Mouse (Mus musculus) gastrocnemius, postnatal 4 days (tissue): ENCODE results near the gene Slc5a2. TPM values are rescaled to one million over a fixed set of nuclear protein-coding genes. Genes with fewer than 3 reads are reported as not detected.

Experiments
- DNase-seq, 2 experiments: peaks; one replicate each; pipeline ENCODE4 v3.0.0; 2021 to 2022; ENCODE audit warnings: low spot score in 2 of 2, mixed read lengths in 2 of 2
- total RNA-seq, 2 experiments: library from RNA; stranded (reverse); gene quantifications; 2 replicates each; pipeline ENCODE4 v1.2.3; 2021

The Slc5a2 gene
- total RNA-seq, 2 experiments from 2014 or later: not detected

- DNase-seq: no peak
These were observed 33.3 kb downstream of the Slc5a2 start for GRCm38 (mm10) chr7:128298481-128299342.

GRCm38 (mm10) chr7:128300952-128301351 lies 35.5 kb downstream of the Slc5a2 start:
- DNase-seq: no peak

GRCm38 (mm10) chr7:128302151-128302550 lies 36.7 kb downstream of the Slc5a2 start:
- DNase-seq: no peak

DNA sequence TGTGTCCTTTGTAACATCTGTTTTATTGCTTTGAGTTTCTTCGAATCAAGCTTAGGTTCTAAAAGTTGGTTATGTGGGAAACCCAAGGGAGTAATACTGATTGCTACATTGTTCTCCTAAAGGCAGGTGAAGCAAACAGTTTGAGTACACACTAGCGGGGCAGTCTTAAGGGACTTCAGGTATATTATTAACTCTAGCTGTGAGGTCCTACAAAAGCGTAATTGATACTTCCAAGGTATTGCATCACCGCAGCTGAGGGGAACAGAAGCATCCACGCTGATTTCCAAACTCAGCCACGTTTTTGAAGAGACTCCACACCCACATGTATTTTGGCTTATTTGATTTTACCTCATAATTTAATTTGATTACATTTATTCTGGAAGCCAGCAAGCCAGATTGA lies 38.7 kb downstream of the Slc5a2 start:
- DNase-seq: no peak

DNA sequence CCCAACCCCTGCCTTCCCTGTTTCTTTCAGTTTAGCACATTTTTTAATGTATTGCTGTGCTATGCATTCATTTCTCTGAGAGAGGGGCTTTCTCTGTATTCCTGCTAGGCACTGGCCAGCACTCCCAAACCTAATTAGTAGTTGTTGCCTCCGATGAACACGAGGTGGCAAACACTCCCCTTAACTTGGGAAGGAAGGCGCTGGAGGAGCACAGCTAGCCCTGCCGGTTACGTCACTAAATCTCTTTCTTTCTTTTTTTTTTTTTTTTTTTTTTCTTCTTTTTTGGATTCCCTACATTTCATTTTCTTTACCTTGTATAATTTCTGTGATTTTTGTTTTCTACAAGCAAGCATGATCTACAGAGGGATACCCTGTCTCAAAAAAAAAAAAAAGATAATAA lies 39.5 kb downstream of the Slc5a2 start:
- no peak for DNase-seq

DNA sequence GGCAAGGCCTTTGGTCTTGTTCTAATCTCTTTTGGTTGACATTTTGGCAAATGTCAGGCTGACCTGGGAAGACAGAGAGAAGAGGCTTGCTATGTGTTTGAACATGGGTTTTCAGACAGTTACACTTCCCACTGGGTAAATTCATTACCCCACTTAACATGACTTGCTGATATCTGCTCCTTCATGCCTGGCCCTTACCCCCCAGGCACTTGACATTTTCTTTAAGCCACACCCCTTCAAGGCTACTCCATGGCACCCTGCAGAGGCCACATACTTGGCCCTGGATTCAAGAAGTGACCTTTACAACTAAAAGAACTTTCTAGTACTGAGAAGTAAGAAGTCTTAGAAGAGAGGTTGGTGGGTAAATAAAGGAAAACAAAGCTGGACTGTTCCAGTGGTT lies 42.4 kb downstream of the Slc5a2 start:
- no peak for DNase-seq

DNA sequence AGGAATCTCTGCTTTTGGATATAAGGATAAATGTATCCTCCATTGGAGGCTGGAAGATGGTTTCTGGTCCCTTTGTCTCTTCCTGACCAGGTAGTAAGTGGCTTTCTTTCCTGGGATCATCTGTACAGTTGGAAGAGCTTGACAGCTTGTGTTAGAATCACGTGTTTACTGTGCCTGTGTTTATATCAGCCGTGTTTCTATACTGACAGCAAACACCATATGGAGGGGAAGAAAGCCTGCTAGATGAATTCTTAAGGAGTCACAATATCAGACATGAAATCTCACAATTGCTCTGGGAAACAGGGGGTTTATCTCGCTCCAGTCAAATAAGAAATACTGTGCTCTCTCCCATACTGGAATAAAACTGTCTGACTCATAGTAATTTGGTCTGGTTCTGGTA lies 43.8 kb downstream of the Slc5a2 start:
- no peak for DNase-seq

- no peak for DNase-seq
These were observed 44.3 kb downstream of the Slc5a2 start for GRCm38 (mm10) chr7:128309776-128310175.

GRCm38 (mm10) chr7:128310229-128310688 lies 44.8 kb downstream of the Slc5a2 start:
- no peak for DNase-seq

GRCm38 (mm10) chr7:128311263-128311662 lies 45.8 kb downstream of the Slc5a2 start:
- DNase-seq: no peak

GRCm38 (mm10) chr7:128311811-128312210 lies 46.4 kb downstream of the Slc5a2 start:
- no peak for DNase-seq

DNA sequence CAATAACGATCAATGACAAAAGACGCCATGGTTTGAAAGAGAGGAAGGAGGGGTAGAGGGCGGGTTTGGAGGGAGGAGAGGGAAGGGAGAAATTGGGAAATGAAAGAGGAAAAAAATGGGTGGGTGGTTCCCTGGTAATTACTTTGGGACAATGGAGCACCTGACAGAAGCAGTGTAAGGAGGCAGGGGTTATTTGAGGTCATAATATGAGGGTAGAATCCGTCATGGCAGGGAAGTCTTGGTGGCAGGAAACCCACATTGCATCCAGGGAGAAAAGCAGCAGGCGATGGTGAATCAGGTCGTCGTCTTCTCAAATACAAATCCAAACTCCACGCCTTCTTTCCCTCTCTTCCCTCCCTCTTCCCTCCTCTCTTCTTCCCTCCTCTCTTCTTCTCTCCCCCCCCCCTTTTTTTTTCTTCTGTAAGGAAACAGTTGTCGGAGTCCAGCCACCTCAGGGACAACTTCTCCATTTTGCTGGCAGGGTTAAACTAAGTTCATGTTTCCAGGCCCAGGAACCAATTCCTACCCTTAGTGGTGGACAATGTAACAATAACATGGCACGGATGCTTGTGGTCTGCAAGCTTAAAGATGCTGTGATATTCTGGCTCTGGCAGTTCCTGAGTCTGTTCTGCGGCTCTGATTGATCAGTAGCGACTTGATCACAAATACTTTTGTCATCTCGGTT lies 47.1 kb downstream of the Slc5a2 start:
- no peak for DNase-seq

- DNase-seq: no peak
These were observed 48.1 kb downstream of the Slc5a2 start for GRCm38 (mm10) chr7:128313601-128314000.

DNA sequence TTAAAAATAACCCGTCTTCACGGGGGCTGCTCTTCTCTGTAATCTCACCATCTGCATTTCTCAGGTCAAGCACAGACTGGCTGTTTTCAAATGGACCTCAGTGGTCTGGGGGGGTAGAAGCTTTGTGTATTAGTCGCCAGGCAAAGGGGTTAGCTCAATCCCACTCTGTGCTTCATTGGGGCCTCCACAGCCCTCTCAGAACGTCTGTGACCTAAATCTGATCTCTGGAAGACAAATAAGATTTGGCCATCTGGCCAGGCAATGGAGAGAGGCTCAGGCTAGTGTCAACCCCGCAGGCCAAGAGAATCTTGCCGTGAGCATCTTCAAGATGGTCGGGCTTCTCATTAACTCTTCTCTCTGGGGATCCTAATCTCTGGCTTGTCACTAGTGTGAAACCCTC lies 49.0 kb downstream of the Slc5a2 start:
- no peak for DNase-seq

DNA sequence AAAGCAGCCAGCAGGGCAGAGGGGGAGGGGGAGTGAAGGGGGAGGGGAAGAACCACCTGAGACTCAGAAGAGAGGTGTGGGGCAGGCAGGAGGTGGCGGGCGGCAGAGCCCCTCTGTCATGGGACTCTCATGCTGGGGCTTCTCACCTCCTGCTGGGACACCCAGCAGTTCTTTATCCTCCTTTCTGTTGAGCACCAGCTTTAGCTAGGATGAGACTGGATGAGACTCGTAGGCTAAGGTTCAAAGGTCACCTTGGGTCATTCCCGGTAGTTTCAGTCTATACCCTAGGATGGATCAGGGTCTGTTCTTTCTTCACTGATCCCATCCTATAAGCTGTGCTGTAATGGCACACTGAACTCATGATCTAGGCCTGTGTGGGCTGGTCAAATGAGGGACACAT lies 51.6 kb downstream of the Slc5a2 start:
- no peak for DNase-seq

DNA sequence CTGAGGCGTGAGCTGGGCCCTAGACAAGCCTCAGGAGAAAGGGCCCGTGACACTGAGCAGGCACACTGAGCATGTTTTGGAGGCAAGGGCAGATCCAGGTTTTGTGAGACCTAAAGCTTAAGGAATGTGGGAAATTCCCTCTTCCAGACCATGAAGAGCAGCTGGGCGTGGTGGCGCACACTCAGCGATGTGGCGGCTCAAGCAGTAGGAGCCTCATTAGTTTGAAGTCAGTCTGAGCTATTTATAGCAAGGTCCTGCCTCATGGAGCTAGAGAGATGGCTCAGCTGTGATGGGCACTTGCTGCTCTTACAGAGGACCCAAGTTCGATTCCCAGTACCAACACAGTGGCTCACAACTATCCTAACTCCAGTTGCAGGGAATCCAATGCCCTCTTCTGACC lies 53.7 kb downstream of the Slc5a2 start:
- no peak for DNase-seq

DNA sequence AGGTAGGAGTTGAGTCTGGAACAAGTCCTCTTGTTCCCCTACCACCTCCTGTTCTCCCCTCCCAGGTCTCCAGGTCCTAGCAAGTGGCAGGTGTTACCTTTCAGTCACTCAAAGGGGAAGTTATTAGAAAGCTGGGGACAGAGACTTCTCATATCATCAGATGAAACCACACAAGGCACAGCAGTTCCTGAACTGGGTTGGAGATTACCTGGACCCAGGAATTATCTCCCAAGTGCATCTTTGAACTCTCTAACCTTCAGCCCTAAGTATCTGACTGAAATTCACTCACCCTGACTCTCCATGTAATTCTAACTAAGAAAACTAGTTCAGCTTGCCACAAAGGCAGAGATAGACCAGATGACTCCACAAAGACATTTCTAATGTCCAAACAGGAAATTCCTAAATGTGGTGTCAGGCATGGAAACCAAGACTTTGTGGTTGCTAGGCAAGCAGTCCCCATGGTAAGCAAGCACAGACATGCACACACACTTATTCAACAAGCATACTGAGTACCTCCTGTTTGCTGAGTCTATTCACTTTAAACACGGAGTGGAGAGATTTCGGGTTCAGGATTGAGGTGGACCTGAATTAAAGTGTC lies 54.9 kb downstream of the Slc5a2 start:
- DNase-seq: no peak

DNA sequence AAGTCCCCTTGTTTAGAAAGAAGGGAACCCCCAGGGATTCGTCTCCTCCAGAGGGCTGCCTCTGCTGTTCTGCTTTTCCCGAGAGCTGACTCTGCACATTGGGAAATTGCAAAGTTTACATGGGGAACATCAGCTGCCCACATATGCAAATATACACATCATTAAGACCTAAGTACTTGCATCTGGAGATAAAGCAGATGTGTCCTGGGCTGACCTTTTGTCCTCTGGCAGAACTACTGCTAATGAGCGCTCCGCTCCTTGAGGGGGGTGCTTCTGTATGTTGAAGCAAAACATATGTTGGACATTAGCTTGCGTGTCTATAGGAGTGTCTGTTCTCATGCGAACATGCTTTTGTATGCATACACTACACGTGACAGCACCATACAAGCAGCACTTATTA lies 55.8 kb downstream of the Slc5a2 start:
- DNase-seq: no peak
